Mouse (Mus musculus) effector memory CD4-positive, alpha-beta T cell, adult 5 months (primary cell): ENCODE results near the gene Mical1. TPM values are rescaled to one million over a fixed set of nuclear protein-coding genes. Genes with fewer than 3 reads are reported as not detected.

Source experiments
- polyA plus RNA-seq: library from polyadenylated mRNA; unstranded; fragments of 100-300 nt; shearing (Covaris generic); gene quantifications from one replicate; pipeline ENCODE4 v1.2.1, GENCODE M21; 2017

Gene Mical1
- polyA plus RNA-seq, result 117 TPM

GRCm38 (mm10) chr10:41476171-41477017 is at the start of gene Mical1:
Gene Mical1, plus strand, starts transcription at chr10:41476314.

GRCm38 (mm10) chr10:41450137-41450670 is 25.9 kb upstream of the Mical1 start, which contains the start of gene Zbtb24:
Gene Zbtb24, plus strand, starts transcription at chr10:41450383.

GRCm38 (mm10) chr10:41489708-41490517 is 13.8 kb downstream of the Mical1 start, which contains the start of the genes Smpd2 and Ppil6:
Gene Smpd2, minus strand, starts transcription at chr10:41490369.
Gene Ppil6, plus strand, starts transcription at chr10:41490439.

GRCm38 (mm10) chr10:41518981-41519618 is 43.0 kb downstream of the Mical1 start, which contains the start of gene Cd164:
Gene Cd164, plus strand, starts transcription at chr10:41519414.

Other genes with a start within 250 kb of the Mical1 start
- gene Fig4, start 173.1 kb upstream of the Mical1 start, polyA plus RNA-seq, result 15.0 TPM
- gene Ak9, start 172.3 kb upstream of the Mical1 start, polyA plus RNA-seq, result not detected
- gene Zbtb24, start 25.9 kb upstream of the Mical1 start, polyA plus RNA-seq, result 26.8 TPM
- gene Smpd2, start 14.1 kb downstream of the Mical1 start, polyA plus RNA-seq, result 25.8 TPM
- not detected for gene Ppil6, start 14.1 kb downstream of the Mical1 start, polyA plus RNA-seq
- 240 TPM for gene Cd164, start 43.1 kb downstream of the Mical1 start, polyA plus RNA-seq
- 1.1 TPM for gene Ccdc162, start 240.3 kb downstream of the Mical1 start, polyA plus RNA-seq